Mouse (Mus musculus) cerebellum, postnatal 4 days (tissue): ENCODE data around the gene Pdcd6.
A peak's percentile ranks its signal among the peaks of the same experiment; 100 is the strongest.

Experiments used
- DNase-seq, 2 experiments: peaks; one replicate each; pipeline ENCODE4 v3.0.0; 2022; ENCODE audit warnings: low spot score in 2 of 2, mixed read lengths in 1 of 2

The Pdcd6 gene

DNA sequence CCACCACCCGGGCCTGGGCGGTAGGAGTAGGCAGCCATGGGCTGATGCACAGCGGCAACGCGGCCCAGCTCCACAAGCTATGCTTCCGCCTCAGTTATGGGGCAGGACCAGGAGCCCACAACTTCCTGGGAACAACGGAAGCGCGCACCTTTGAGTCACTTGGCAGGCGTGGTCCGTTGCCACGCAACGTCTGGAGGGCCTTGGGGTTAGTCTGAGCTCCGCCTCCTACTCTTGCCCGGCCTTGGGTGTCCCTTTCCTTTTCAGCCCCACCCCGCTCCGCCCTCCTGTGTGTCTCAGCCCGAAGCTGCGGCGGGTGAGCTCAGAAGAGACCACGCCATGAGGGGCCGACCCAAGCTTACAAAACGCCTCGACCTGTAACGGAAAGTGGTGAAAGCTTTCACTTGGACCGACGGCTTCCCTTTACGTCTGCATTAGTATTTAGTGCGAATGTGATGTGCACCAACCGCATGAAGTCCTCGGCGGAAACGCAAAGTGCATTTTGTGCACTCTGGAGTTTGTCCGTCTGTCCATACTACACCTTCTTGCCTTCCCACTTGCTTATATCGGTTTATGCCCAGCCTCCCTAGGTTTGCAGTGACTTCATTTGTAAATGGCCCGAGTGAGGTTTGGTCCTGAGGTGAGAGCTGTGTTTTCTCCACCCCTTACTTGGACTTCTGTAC, at the start of gene Pdcd6:
Gene Pdcd6, minus strand, starts transcription at position 411 of the 680 bp plus-strand sequence.
- DNase-seq: peak; percentile 64 to 70

DNA sequence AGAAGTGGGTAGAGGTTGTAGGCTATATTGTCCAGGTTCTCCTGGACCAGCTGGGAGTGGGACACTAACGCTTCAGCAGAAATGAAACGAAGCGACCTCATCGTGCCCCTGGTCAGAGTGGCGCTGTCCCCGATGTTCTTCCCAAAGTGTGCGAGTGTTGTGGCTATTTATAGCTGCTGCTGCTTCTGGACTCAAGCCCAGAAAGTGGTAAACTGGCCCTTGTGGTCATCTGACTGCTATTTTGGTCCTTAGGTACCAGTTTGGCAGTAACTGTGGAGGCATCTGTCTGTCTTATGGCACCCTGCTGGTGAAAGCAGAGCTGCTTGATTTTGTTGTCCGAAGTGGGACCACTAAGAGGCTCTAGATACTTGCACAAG, 46.5 kb upstream of the Pdcd6 start, which contains the start of gene Lrrc14b:
Gene Lrrc14b, minus strand, starts transcription at position 147 of the 377 bp plus-strand sequence.
- no peak for DNase-seq

DNA sequence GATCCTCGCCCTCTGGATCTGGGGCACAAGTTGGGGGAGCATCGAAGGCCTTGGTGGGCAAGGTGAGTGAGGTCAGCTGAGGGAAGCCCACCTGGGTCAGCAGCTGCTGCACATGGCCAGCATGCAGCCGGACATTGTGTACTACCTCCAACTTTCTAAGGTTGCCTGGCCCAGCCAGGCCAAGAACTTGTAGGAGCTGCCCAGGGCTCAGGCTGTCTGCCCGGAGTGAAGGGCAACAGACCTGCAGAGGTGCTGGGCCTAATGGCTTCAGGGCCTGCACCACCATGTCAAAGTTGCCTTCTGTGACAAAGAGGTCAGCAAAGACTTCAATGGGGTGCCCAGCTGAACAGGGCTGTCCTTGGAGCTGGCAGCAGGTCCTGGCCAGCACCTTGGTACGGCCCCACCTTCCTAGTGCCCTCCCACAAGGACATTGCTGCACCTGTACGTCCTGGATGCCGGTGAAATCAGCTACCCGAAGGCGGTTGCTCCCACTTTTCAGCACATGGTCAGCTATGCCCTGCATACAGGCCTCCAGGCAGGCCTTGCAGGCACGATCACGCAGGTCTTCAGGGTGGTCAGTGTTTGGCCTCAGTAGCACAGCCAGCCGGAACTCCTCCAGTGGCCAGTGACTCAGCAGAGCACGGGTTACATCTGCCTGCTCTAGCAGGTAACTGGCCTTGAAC, 45.9 kb upstream of the Pdcd6 start:
- no peak for DNase-seq

DNA sequence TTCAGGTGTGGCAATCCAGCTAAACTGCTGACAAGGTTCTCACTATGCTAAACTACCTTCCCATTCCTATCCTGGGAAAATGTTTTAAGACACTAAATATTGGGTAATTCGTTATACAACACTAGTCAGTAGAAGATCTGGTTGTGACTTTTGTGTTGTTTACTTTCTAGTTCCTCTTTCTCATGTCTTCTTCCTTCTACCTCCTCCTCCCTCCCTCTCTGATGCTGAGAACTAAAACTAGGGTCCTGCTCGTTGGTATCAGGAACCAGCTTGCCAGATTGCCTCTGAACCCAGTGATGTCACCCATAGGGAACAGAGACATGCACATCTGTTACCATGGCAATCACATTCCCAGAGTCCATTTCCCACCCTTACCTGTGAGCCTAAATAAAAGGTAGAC, 44.8 kb upstream of the Pdcd6 start:
- no peak for DNase-seq

DNA sequence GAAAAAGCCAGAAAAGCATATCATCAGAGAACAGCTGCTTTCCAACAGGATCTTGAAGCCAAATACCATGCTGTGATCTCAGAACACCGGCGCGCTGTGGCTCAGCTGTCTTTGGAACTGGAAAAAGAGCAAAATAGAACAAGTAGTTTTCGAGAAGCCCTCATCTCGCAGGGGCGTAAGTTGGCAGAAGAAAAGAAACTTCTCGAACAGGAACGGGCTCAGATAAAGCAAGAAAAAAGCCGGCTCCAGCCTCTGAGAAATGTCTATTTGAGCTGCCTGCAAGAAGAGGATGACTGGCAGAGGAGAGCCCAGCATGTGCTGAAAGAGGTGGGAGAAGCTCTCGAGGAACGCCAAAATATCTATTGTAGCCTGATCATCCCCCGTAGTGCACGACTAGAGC, 39.1 kb upstream of the Pdcd6 start:
- DNase-seq: no peak

DNA sequence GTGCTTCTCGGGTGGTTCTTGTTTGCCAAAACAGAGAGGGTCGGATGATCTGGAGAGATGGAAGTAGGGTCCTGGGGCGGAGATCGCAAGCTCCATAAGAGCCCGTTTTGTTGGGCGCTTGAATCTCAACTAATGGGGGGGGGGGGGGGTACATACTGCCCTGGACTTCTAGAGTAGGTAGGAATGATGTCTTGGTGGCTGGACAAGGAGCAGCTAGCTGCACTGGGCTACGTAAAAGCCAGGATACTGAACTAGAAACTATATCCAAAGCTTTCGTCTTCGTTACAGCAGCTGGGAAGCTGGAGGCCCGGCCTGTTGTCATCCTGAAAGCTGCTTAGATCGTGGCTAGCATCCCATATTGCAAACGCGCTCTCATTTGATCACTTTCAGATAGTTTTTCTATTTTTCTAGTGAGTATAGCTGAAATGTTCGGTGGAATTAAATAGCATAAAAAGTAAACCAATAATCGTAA, 33.1 kb upstream of the Pdcd6 start:
- DNase-seq: no peak

DNA sequence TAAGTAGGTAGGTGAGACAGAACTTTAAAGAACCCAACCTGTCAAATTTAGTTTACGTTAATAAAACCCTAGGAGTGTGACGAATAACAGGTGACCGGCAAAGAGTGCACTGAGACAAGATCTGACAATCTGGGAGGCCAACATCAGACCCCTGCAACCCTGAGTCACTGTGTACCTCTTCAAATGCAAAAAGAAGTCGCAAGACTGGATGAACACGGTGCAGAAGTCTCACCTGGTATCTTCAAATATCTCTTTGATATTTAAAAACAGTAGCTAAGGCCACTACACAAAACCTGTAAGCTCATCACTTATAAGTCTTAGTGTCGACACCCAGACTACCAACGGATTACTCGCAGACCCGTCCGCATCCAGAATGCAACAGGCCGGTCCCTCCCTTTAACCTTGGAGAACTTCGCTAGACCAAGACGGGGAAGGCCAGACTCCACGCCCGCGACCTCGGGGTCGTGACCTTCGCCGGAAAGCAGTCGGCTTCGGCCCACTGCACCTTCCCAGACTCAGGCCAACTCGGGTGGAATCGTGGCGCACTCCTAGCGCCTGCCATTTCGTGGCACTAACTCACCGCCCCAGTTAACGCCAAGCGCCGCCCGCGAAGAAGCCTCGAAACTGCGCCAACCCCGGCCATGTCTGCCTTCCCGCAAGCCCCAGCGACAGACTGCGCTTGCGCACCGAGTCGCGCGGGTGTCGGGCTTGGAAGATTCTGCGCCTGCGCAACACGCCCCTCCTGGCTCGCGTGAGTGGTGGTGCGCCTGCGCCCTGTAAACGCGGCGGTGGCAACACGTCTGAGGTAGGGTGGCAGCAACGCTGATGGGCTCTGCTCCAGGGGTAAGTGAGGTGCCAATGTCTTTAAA, 32.4 kb upstream of the Pdcd6 start, which contains the start of the genes Sdha and Ccdc127:
Gene Sdha, minus strand, starts transcription at position 715 of the 869 bp plus-strand sequence.
Gene Ccdc127, plus strand, starts transcription at position 744 of the 869 bp plus-strand sequence.
- peak; percentile 94 to 96 for DNase-seq

DNA sequence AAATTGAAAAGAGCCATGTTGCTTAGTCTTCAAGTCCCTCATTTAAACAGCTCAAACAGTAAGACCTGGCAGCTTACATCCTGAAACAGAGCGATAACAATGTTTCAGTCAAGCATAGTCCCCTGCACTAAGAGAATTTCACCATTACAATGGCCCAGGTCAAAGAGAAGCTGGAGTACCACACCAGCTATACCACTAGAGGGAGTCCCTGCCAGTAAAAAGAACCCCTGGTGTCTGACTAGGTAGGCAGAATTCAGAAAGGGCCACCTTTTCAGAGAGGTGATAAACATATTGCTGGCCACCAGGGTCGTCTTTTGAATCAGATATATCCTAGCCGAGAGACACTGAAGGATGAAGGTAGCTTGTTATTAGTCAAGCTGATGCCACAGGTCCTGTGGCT, 23.7 kb upstream of the Pdcd6 start:
- DNase-seq: no peak

DNA sequence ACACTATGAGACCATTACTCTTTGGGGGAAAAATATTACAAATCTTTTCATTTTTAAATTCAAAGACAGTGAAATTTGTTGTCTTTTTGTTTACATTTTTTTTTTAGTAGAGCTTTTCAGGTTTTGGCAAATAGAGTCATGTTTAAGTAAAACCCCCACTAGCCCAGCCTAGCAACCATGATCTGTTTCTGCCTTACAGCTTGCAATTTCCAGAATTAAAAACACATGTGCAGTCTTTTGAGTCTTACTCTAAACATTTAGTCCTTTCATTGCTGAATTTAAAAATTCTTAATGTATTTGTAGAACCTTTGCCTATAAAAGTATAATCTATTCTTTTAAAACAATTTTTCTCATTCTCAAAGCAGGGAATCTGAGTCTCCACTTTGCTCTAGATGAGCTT, 11.9 kb upstream of the Pdcd6 start:
- no peak for DNase-seq

DNA sequence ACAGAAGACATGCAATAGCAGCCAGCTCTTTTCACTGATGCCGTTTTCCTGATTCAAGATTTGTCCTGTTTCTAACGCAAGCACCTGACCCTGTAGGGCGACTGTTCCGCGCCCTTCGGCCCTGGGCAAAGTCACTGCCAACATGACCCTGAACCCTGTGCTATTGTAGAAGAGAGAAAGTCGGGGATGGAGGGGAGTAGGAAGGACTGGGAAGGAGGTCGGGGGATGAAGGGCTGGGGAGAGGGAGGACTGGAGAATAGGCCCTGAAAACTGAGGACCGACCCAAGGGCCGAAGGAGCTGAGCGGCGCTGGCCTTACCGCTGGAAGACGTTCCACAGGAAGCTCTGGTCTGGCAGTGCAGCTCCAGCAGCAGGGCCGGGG, 601 bp downstream of the Pdcd6 start:
- DNase-seq: no peak

DNA sequence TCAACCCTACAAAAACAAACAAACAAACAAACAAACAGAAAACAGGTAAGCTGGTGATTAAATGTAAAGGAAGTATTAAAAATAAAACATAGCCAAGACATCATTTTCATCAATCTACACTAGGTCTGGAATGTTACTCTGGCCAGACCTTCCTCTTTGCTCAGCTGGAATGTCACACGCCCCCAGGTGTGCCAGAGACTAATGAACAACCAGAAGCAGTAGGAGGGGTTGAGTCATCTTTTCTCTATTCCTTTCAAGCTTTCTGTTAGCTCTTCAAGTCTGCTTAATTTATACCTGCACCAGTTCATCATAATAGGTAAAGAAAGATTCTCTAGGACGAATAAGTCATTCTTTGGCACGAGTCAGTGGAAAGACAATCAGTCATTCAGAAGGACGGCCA, 994 bp downstream of the Pdcd6 start:
- no peak for DNase-seq

DNA sequence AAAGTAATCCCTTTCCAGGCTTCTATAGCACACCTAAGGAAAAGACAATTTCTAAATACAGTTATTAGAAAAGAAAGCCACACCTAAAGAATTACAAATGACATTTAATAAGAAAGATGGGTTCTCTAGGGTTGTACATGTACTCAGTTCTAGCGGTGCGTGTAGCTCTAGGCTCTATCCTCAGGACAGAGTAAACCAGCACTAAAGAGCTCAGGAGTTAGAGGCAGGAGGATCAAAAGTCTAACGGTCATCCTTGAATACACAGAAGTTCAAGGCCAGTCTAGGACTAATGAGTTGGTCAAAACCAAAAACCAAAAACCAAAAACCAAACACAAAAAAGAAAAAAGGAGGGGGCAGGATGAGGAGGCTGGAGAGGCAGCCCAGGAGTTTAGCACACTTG, 2.8 kb downstream of the Pdcd6 start:
- DNase-seq: no peak

DNA sequence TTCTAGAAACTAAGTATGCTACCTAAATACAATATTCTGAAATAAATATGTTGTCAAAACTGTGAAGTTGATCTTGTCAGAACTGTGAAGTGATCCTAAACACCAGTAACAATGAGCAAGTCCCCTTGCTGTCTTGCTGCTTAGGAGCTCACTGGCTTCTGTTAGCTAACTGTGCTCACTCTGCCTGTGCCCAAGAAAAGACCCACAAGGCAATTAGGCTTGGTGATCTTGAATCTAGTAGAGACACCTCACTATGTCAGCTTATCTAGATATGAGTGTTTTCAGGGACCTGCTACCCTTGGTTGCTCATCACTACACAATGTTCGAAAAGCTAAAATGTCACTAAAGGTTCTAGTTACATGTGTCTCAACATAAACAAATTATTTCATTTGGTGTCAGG, 11.6 kb downstream of the Pdcd6 start:
- no peak for DNase-seq

DNA sequence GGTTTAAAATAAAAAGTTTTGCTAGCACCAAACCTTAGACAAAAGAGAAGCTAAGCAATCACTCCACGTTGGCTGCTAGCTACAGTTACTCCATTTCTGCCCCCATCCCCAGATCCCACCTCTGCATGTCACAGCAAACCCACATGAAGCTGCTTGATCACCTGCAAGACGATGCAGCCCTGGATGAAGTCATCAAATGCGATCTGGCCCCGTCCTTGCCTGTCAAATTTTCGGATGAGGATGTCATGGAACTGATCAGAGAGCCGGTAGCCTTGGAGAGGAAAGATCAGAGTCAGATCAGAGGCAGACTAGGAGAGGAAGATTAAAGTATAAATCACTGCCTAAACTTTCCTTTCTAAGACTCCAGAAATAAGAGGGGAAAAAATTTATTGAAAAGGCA, 12.0 kb downstream of the Pdcd6 start:
- DNase-seq: no peak

DNA sequence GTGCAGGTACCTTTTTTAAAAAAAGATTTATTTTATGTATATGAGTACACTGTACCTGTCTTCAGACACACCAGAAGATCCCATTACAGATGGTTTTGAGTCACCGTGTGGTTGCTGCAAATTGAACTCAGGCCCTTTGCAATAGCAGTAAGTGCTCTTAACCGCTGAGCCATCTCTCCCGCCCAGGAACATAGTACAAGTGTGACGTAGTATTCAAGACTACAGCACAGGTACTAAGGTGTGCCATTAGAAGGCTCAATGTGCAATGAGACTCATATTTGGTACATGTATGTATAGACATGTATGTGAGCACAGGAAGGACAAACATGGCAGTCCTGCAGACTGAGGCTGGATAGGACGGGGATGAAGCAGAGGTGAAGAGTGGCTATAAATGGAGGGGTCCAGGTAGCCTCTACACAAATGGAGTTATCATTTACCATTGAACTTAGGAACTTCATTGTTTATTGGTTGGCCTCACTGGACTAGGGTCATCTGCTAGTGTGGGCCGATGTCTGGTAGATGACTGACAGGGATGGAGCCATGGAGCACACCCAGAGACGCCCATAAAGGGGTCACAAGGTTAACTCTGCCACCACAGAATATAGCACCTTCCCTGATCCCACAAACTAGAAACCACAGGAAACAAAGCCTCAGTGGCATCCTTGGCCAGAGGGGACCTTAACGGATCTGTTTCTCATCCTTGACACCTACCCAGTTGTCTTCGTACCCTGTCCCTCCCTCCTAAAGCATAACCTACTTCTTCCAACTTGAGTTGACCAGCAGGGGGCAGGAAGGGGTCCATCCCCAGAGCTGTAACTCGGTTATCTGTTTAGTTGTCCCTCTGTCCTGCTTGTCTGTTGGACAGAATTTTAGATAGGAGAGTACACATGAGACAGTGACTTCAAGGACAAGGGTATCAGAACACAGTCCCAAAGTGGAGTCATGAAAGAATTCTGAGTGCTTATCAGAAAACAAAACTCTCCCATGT, 15.0 kb downstream of the Pdcd6 start:
- no peak for DNase-seq

DNA sequence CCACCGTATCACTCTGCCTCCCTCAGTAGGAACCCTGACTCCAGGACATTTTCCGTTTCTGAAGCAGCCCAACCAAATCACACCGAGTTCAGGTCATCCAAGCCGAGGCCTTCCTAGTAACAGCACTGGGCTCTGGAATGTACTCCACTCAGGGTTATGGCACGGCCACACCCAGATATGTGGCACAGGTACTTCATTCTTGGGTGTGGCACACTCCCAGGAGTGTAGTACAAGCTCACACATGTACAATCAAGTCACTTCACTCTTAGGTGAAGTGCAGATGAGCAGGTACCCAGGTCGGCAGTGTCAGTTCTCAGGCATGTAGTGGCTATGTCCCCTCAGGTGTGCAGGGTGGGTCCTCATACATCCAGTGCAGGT, 15.8 kb downstream of the Pdcd6 start:
- no peak for DNase-seq

DNA sequence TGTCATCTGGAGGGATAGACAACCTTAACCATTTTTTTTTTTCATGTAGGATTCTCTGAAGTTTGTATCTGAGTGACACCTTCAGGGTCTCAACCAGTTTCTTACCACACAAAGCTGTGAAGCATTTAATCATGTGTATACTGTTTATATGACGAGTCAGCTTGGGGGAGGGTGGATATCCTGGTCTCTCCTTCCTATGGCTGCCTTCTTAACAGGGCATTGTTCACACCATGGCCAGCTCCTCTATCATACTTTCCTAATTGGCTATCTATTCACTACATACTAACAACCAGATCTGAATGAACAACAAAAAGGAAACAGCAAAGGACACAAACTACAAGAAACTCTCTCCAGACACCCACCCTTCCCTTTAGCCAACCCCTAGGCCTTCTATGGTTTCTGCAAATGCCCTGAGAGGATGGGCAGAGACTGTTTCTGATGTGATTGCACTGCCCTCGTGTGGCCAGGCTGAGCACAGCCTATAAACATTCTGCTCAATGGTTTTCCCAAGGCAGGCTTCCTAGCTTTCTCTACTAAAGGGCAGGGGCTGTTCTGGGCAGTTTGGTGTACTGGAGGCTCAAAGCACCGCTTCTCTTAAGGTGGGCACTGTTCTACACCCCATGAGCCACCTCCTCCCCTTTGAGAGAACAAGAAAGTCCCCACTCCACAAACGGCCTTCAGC, 16.3 kb downstream of the Pdcd6 start:
- DNase-seq: peak; percentile 57 to 72

DNA sequence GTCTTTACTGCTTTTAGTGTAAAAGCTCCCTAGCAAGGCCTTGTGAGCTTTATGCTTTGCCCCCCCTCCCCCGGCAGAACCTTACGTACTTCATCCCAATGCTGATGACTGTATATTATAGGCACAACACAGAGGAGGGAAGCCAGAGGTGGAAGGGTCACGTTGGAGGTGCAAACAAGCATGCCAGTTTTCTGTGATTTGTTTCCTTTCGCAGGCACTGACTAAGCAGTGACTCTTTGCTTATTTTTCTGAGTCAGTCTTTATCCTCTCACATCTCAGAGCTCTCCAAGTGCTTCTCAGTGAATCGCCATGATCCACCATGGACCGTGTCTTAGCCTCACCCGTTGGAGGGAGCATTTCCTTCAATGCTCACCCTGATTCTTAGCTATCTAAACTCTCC, 21.0 kb downstream of the Pdcd6 start:
- no peak for DNase-seq

DNA sequence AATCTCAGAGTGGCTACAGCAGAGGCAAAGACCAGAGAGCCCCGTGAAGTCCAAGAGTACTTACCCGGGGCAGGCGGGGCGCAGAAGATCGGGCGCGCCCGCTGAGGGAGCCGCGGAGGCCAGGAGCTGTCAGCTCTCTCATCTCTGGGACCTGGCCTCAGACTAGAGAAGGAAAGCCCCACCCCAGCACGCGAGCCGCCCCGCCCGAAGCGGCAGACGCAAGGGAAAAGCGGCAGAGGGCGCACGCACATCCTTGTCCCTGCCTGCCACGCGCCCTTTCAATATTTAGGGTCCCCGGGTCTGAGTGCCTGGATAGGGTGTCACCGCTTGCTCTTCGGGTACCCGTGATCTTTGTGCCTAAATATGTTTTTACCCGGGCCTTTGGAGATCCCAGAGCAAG, 25.2 kb downstream of the Pdcd6 start, which contains the start of gene Ahrr:
Gene Ahrr, minus strand, starts transcription at position 165 of the 400 bp plus-strand sequence.
- peak; percentile 22 to 44 for DNase-seq

DNA sequence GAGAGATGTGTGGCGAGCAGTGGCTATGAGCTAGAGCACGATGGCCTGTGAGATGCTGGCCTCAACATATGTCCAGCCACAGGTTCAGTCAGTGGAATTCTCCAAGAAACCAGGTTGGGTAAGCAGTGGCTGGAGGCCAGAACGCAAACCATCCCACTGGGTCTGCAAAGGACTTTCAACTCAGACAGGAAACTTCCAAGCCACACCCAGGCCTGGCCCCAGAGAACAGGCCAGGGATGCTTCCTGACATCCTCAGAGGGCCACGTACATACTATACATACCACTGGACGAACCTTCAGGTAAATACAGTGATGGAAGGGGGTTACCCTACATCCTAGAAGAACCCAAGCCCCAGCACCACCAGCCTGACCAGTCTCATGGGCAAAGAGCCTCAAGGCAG, 27.7 kb downstream of the Pdcd6 start:
- DNase-seq: no peak
